Mouse (Mus musculus): ENCODE data around the gene Psd4. TPM values are rescaled to one million over a fixed set of nuclear protein-coding genes. Genes with fewer than 3 reads are reported as not detected.

The Psd4 gene
- polyA plus RNA-seq, 1 experiment: 21.3 TPM

DNA sequence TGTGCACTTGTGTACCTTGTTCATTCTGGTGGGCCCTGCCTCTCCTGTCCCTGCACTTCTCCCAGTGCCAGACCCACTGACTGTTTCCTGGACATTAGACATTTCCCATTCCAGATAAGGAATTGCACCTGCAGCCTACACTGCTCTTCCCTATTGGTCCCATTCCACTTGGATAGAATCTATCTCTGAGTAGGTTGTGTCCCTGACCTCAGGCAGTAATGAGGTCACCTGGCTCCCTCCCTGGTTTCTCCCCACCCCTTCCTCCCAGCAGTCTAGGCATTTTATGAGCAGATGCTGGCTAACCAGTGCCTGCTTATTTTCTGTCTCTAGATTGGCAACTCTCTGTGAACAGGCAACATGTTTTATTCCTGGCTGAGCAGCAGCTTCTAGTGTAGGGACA is 17.0 kb downstream of the Psd4 start:
- TF ChIP-seq FLI1 (IDR thresholded peaks at IDR 0.05; ENCODE audit: low read length) (no peak), GATA1 (IDR thresholded peaks at IDR 0.05; ENCODE audit: borderline replicate concordance, low read length) (no peak)
- Histone ChIP-seq H3K27me3 (replicated peaks) (no peaks in the 10 kb centered on the region), H3K4me1 (peaks cover 85% of the 10 kb centered on the region), H3K36me3 (replicated peaks; ENCODE audit: low read length) (peaks cover 16% of the 10 kb centered on the region), H3K9me3 (no peaks in the 10 kb centered on the region), H3K4me3 (replicated peaks) (peak overlapping the region; percentile 93)

DNA sequence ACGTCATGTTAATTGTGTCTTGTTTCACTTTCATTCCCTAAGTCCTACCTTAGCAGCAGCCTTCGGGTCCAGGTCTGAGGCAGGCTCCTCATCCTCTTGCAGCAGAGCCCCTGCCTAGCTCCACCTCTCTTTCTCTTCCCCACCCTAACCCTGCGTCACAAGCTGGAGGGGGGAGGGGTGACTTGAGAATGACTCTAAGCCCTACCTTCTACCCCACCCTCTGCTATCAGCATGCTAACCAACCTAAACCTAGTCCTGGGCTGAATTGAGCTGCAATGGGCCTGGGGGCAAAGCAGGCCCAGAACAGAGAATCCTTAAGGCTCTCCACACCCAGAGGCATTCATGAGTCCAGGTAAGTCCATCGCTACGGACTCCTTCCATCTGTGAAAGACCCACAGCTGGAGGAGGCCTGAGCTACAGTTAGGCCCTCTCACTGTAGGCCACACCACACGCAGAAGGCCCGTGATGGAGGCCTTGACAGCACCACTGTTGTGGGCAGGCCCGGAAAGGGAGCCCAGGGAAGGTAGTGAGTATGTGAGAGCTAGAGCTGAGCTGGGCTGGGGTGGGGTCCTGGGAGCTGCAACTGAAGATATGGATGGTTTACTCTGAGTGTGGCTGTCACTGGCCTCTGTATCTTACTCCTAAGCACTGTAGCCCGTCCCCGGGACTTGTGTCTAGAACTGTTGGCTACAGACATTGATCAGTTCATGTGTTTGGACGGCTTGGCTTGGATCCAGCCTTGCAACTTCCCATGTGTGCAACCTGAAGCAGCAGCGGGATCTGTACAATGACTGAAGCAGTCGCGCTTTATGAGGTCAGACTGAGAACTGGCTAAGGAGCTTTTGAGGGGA is 18.0 kb downstream of the Psd4 start:
- peak overlapping the region; percentile 93 for H3K4me3 ChIP-seq (replicated peaks)
- H3K36me3 ChIP-seq (replicated peaks; ENCODE audit: low read length): peaks cover 25% of the 10 kb centered on the region
- no peaks in the 10 kb centered on the region for H3K9me3 ChIP-seq
- no peaks in the 10 kb centered on the region for H3K27me3 ChIP-seq (replicated peaks)
- no peak for TF ChIP-seq FLI1 (IDR thresholded peaks at IDR 0.05; ENCODE audit: low read length)
- H3K4me1 ChIP-seq: peaks cover 94% of the 10 kb centered on the region

DNA sequence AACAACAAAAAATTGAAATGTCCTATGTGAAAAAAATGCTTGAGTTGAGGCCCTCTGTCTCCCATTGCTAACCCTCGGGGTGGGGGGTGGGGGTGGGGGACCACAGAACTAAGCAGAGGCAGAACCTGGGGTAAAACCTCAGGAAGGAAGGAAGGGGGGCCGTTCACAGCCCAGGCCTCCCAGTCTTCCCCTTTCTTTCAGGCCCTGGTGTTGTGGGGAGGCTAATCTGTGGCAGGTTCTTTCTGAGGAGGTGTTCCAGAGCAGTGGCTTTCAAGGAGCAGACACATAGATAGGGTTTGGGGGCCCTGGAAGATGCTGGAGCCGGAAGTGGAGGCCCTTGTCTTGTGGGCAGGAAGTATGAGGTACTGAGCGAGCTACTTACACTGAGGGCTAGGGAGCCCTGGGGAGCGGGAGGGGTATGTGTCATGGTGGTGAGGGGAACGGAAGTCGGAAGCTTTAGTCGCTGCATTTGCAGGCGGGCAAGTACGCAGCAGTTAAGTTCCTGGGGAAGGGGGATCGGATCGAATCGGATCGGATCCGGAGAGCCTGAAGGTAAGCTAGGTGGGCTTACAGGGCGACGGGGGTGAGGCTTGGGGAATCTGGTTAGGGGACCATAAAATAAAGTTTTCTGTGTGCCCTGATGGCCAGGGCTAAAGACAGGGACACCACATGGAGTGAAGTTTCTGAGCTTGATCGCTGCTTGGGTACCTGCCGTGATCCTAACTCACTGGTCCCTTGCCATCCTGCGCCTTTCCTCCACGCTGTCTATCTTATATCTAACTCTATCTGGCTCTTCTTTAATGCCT is 19.0 kb downstream of the Psd4 start:
- TF ChIP-seq FLI1 (IDR thresholded peaks at IDR 0.05; ENCODE audit: low read length): peak; percentile 59
- TF ChIP-seq GATA1 (IDR thresholded peaks at IDR 0.05; ENCODE audit: borderline replicate concordance, low read length): no peak
- Histone ChIP-seq H3K9me3 (no peaks in the 10 kb centered on the region), H3K4me1 (peaks cover 100% of the 10 kb centered on the region), H3K36me3 (replicated peaks; ENCODE audit: low read length) (peaks cover 36% of the 10 kb centered on the region), H3K27me3 (replicated peaks) (no peaks in the 10 kb centered on the region), H3K4me3 (replicated peaks) (peak overlapping the region; percentile 93)

- Histone ChIP-seq H3K9me3 (no peaks in the 10 kb centered on the region), H3K4me3 (replicated peaks) (peak overlapping the region; percentile 93), H3K4me1 (peaks cover 99% of the 10 kb centered on the region), H3K36me3 (replicated peaks; ENCODE audit: low read length) (peaks cover 41% of the 10 kb centered on the region), H3K27me3 (replicated peaks) (no peaks in the 10 kb centered on the region)
- no peak for TF ChIP-seq FLI1 (IDR thresholded peaks at IDR 0.05; ENCODE audit: low read length)
- no peak for TF ChIP-seq GATA1 (IDR thresholded peaks at IDR 0.05; ENCODE audit: borderline replicate concordance, low read length)
Measured at GRCm38 (mm10) chr2:24386964-24387320, 19.6 kb downstream of the Psd4 start.

GRCm38 (mm10) chr2:24387361-24388283 is 20.2 kb downstream of the Psd4 start:
- TF ChIP-seq FLI1 (IDR thresholded peaks at IDR 0.05; ENCODE audit: low read length): no peak
- Histone ChIP-seq H3K36me3 (replicated peaks; ENCODE audit: low read length) (peaks cover 48% of the 10 kb centered on the region), H3K4me1 (peaks cover 99% of the 10 kb centered on the region), H3K27me3 (replicated peaks) (no peaks in the 10 kb centered on the region), H3K4me3 (replicated peaks) (peak overlapping the region; percentile 93), H3K9me3 (no peaks in the 10 kb centered on the region)

GRCm38 (mm10) chr2:24393251-24393650 is 25.9 kb downstream of the Psd4 start:
- peaks cover 70% of the 10 kb centered on the region for H3K4me1 ChIP-seq
- TF ChIP-seq FLI1 (IDR thresholded peaks at IDR 0.05; ENCODE audit: low read length) (no peak), GATA1 (IDR thresholded peaks at IDR 0.05; ENCODE audit: borderline replicate concordance, low read length) (no peak)
- no peak overlapping the region for H3K4me3 ChIP-seq (replicated peaks)
- peaks cover 96% of the 10 kb centered on the region for H3K36me3 ChIP-seq (replicated peaks; ENCODE audit: low read length)
- H3K9me3 ChIP-seq: no peaks in the 10 kb centered on the region
- H3K27me3 ChIP-seq (replicated peaks): no peaks in the 10 kb centered on the region

DNA sequence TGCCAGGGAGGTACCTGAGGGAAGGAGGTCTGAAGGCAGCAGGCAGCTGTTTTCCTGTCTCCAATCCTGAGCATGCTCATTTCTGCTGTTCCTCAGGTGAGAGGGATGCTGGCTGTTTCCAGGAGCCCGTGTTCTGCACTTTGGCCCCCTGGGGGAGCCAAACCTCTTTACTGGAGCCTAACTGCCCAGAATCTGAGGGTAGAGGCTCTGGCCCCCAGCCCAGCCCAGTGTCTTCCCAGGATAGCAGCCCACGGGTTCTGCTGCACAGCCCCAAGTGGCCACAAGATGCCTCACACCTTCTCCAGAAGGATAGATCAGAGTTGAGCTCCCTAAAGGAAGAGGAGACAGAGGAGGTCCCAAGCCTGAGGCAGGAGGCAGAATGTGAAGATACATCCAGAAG is 29.7 kb downstream of the Psd4 start:
- Histone ChIP-seq H3K4me1 (peaks cover 33% of the 10 kb centered on the region), H3K9me3 (no peaks in the 10 kb centered on the region), H3K27me3 (replicated peaks) (no peaks in the 10 kb centered on the region), H3K4me3 (replicated peaks) (no peak overlapping the region), H3K36me3 (replicated peaks; ENCODE audit: low read length) (peaks cover 97% of the 10 kb centered on the region)
- TF ChIP-seq GATA1 (IDR thresholded peaks at IDR 0.05; ENCODE audit: borderline replicate concordance, low read length): no peak
- TF ChIP-seq FLI1 (IDR thresholded peaks at IDR 0.05; ENCODE audit: low read length): no peak

- H3K4me1 ChIP-seq: peaks cover 11% of the 10 kb centered on the region; the same call in 1 of the 2 replicates
- H3K4me3 ChIP-seq (replicated peaks): no peak overlapping the region
- H3K9me3 ChIP-seq: no peaks in the 10 kb centered on the region
- no peak for TF ChIP-seq GATA1 (IDR thresholded peaks at IDR 0.05; ENCODE audit: borderline replicate concordance, low read length)
- TF ChIP-seq FLI1 (IDR thresholded peaks at IDR 0.05; ENCODE audit: low read length): no peak
- peaks cover 99% of the 10 kb centered on the region for H3K36me3 ChIP-seq (replicated peaks; ENCODE audit: low read length)
- H3K27me3 ChIP-seq (replicated peaks): no peaks in the 10 kb centered on the region
Measured at GRCm38 (mm10) chr2:24400711-24401110, 33.3 kb downstream of the Psd4 start.

- Histone ChIP-seq H3K27me3 (replicated peaks) (no peaks in the 10 kb centered on the region), H3K9me3 (no peaks in the 10 kb centered on the region), H3K4me1 (0 out of 2 replicates have a peak, but pooled peaks cover 7% of the 10 kb centered on the region), H3K4me3 (replicated peaks) (no peak overlapping the region), H3K36me3 (replicated peaks; ENCODE audit: low read length) (peaks cover 99% of the 10 kb centered on the region)
- TF ChIP-seq FLI1 (IDR thresholded peaks at IDR 0.05; ENCODE audit: low read length): no peak
- no peak for TF ChIP-seq GATA1 (IDR thresholded peaks at IDR 0.05; ENCODE audit: borderline replicate concordance, low read length)
Measured at GRCm38 (mm10) chr2:24405345-24406012, 38.1 kb downstream of the Psd4 start.

Measured in megakaryocyte, embryonic 14.5 days (primary cell).